Mouse (Mus musculus) heart, embryonic 14.5 days (tissue): ENCODE measurements around the gene Gm5737. TPM values are rescaled to one million over a fixed set of nuclear protein-coding genes. Genes with fewer than 3 reads are reported as not detected.

Experiments
- ATAC-seq: fragments of 200-750 bp; cut with Nextera tagmentation; 2 replicates; pipeline ENCODE4 v1.8.0; 2017; ENCODE audit warnings: low read depth, moderate TSS enrichment; ENCODE audit not compliant: insufficient number of reproducible peaks, insufficient read depth, low FRiP score
- H3K27ac ChIP-seq, 2 experiments: fragments of 200-500 bp in 1 of 2; fragments of 300-500 bp in 1 of 2; sonication (generic) in 1 of 2; replicated peaks in 1 of 2; 2 replicates each; pipeline ENCODE4 v1.5.1; 2012 to 2014; ENCODE audit warnings: low read depth in 2 of 2, low read length in 2 of 2, control low read depth in 1 of 2, mild to moderate bottlenecking in 1 of 2, mixed read lengths in 1 of 2; ENCODE audit not compliant: control insufficient read depth in 1 of 2, insufficient read depth in 1 of 2
- H3K27me3 ChIP-seq: fragments of 300-500 bp; sonication (generic); 2 replicates; pipeline ENCODE4 v1.6.1; 2014; ENCODE audit warnings: mild to moderate bottlenecking, low read length, control low read depth; ENCODE audit not compliant: control insufficient read depth, insufficient read depth
- H3K36me3 ChIP-seq: fragments of 300-500 bp; sonication (generic); 2 replicates; pipeline ENCODE4 v1.6.1; 2014; ENCODE audit warnings: mild to moderate bottlenecking, control low read depth, low read length, mixed read lengths; ENCODE audit not compliant: control insufficient read depth, insufficient read depth
- H3K4me1 ChIP-seq, 2 experiments: fragments of 200-500 bp in 1 of 2; fragments of 300-500 bp in 1 of 2; sonication (generic) in 1 of 2; 2 replicates each; pipeline ENCODE4 v1.6.1; 2012 to 2014; ENCODE audit warnings: low read length in 2 of 2, control low read depth in 1 of 2, mixed read lengths in 1 of 2; ENCODE audit not compliant: control insufficient read depth in 2 of 2, insufficient read depth in 2 of 2
- H3K4me2 ChIP-seq: fragments of 300-500 bp; sonication (generic); 2 replicates; pipeline ENCODE4 v1.6.1; 2014; ENCODE audit warnings: mild to moderate bottlenecking, low read length
- H3K4me3 ChIP-seq, 2 experiments: fragments of 200-500 bp in 1 of 2; fragments of 300-500 bp in 1 of 2; sonication (generic) in 1 of 2; 2 replicates each; pipeline ENCODE4 v1.5.1; 2012 to 2014; ENCODE audit warnings: low read length in 2 of 2, mild to moderate bottlenecking in 2 of 2, control low read depth in 1 of 2, low read depth in 1 of 2, moderate library complexity in 1 of 2; ENCODE audit not compliant: control insufficient read depth in 1 of 2, insufficient read depth in 1 of 2
- H3K9ac ChIP-seq: fragments of 300-500 bp; sonication (generic); 2 replicates; pipeline ENCODE4 v1.6.1; 2014; ENCODE audit warnings: mild to moderate bottlenecking, low read length
- H3K9me3 ChIP-seq: fragments of 300-500 bp; sonication (generic); 2 replicates; pipeline ENCODE4 v1.6.1; 2016; ENCODE audit warnings: low read length, control low read depth; ENCODE audit not compliant: control insufficient read depth
- WGBS: fragments of 180-500 bp; shearing (Covaris S2); extraction: QIAGEN DNeasy Blood & Tissue Kit; methylation state at CpG from one replicate; pipeline ENCODE4 v1.1.7; 2014; 5-methylcytosine and 5-hydroxymethylcytosine counted together
- polyA plus RNA-seq: library from polyadenylated mRNA; unstranded; fragments of >200 nt; fragmentation: Nextera tagmentation; extraction: Ambion mirVana; gene quantifications from 2 replicates; pipeline ENCODE4 v1.2.1, GENCODE M21; 2014

The Gm5737 gene
- polyA plus RNA-seq, 1 experiment from 2014 or later: not detected

GRCm38 (mm10) chr7:120817552-120817951 lies 5.4 kb downstream of the Gm5737 start:
- H3K36me3 ChIP-seq: no peaks in the 10 kb centered on the region
- no peak overlapping the region for H3K27ac ChIP-seq
- no peaks in the 10 kb centered on the region for H3K9me3 ChIP-seq
- no peak overlapping the region for H3K4me2 ChIP-seq
- peaks cover 9% of the 10 kb centered on the region; the same call in 1 of the 2 replicates for H3K27me3 ChIP-seq
- H3K9ac ChIP-seq: no peak overlapping the region
- WGBS: 88% methylated on average over 6 of the region's 6 CpGs
- no peaks in the 10 kb centered on the region for H3K4me1 ChIP-seq
- no peak for ATAC-seq
- no peak overlapping the region for H3K4me3 ChIP-seq

- Histone ChIP-seq H3K4me1 (no peaks in the 10 kb centered on the region), H3K27ac (no peak overlapping the region), H3K9me3 (no peaks in the 10 kb centered on the region), H3K9ac (no peak overlapping the region), H3K4me2 (no peak overlapping the region), H3K27me3 (peaks cover 10% of the 10 kb centered on the region; the same call in 1 of the 2 replicates), H3K4me3 (no peak overlapping the region), H3K36me3 (no peaks in the 10 kb centered on the region)
- 81% methylated on average over 4 of the region's 4 CpGs for WGBS
- no peak for ATAC-seq
Measured at GRCm38 (mm10) chr7:120819386-120819785, 7.2 kb downstream of the Gm5737 start.

- no peak for ATAC-seq
- no peaks in the 10 kb centered on the region for H3K9me3 ChIP-seq
- no peak overlapping the region for H3K4me2 ChIP-seq
- H3K27me3 ChIP-seq: peaks cover 10% of the 10 kb centered on the region; the same call in 1 of the 2 replicates
- H3K4me1 ChIP-seq: no peaks in the 10 kb centered on the region
- WGBS: 26% methylated on average over 5 of the region's 5 CpGs
- no peak overlapping the region for H3K9ac ChIP-seq
- no peak overlapping the region for H3K27ac ChIP-seq
- H3K4me3 ChIP-seq: no peak overlapping the region
- H3K36me3 ChIP-seq: no peaks in the 10 kb centered on the region
Measured at GRCm38 (mm10) chr7:120823248-120823647, 11.1 kb downstream of the Gm5737 start.

GRCm38 (mm10) chr7:120825097-120825496 lies 12.9 kb downstream of the Gm5737 start:
- 61% methylated on average over 2 of the region's 2 CpGs for WGBS
- ATAC-seq: no peak

GRCm38 (mm10) chr7:120826408-120826807 lies 14.2 kb downstream of the Gm5737 start:
- no peak for ATAC-seq
- H3K4me1 ChIP-seq: peaks cover 2% of the 10 kb centered on the region in 2 experiments; a peak in 1 of 4 replicates
- H3K4me3 ChIP-seq: no peak overlapping the region
- H3K27ac ChIP-seq: no peak overlapping the region
- no peaks in the 10 kb centered on the region for H3K9me3 ChIP-seq
- no peak overlapping the region for H3K9ac ChIP-seq
- WGBS: 15% methylated on average over 3 of the region's 3 CpGs
- peaks cover 10% of the 10 kb centered on the region; the same call in 1 of the 2 replicates for H3K27me3 ChIP-seq
- H3K36me3 ChIP-seq: no peaks in the 10 kb centered on the region
- no peak overlapping the region for H3K4me2 ChIP-seq

More at GRCm38 (mm10) chr7:120825097-120825496, 12.9 kb downstream of the Gm5737 start:
- H3K4me3 ChIP-seq: no peak overlapping the region
- H3K27ac ChIP-seq: no peak overlapping the region
- peaks cover 10% of the 10 kb centered on the region; the same call in 1 of the 2 replicates for H3K27me3 ChIP-seq
- H3K4me2 ChIP-seq: no peak overlapping the region
- H3K4me1 ChIP-seq: peaks cover 0 to under 1% of the 10 kb centered on the region in 2 experiments; a peak in 1 of 4 replicates
- no peaks in the 10 kb centered on the region for H3K36me3 ChIP-seq
- no peaks in the 10 kb centered on the region for H3K9me3 ChIP-seq
- H3K9ac ChIP-seq: no peak overlapping the region

- Histone ChIP-seq H3K27ac (peak overlapping the region; percentile 65 to 75), H3K4me3 (peak overlapping the region; percentile 51 to 64), H3K36me3 (no peaks in the 10 kb centered on the region), H3K4me1 (peaks cover 2 to 3% of the 10 kb centered on the region in 2 experiments; a peak in 1 of 4 replicates), H3K4me2 (peak overlapping the region; percentile 78), H3K9ac (peak overlapping the region; percentile 64), H3K27me3 (0 out of 2 replicates have a peak, but pooled peaks cover 5% of the 10 kb centered on the region), H3K9me3 (no peaks in the 10 kb centered on the region)
- 1% methylated on average over 46 of the region's 46 CpGs for WGBS
- peak; percentile 65 for ATAC-seq
Measured at GRCm38 (mm10) chr7:120830431-120831381, 18.5 kb downstream of the Gm5737 start.

GRCm38 (mm10) chr7:120834426-120834825 lies 22.3 kb downstream of the Gm5737 start:
- Histone ChIP-seq H3K9ac (peak overlapping the region; percentile 72), H3K36me3 (no peaks in the 10 kb centered on the region), H3K4me2 (peak overlapping the region; percentile 76), H3K9me3 (no peaks in the 10 kb centered on the region), H3K27me3 (0 out of 2 replicates have a peak, but pooled peaks cover 5% of the 10 kb centered on the region), H3K4me1 (peaks cover 2 to 3% of the 10 kb centered on the region in 2 experiments; a peak in 1 of 4 replicates), H3K4me3 (peak overlapping the region; percentile 68 to 74; a peak in 3 of 4 replicates), H3K27ac (no peak overlapping the region)
- 46% methylated on average over 6 of the region's 6 CpGs for WGBS
- no peak for ATAC-seq
